In genomic region chr14:27756901-27757300, GRCm38 (mm10) we compare ENCODE assay signal across 22 mouse cellular contexts.
DNase-seq lines count a peak whose midpoint lies in the region; ATAC-seq and TF ChIP-seq lines count a peak whose summit lies in the region.
"Had no signal": no experiment of that assay in that cellular context is flagged by ENCODE, and none has a peak within 500 bp of the region (broad histone marks: within the 10 kb centered on the region; RNA-seq: fewer than 3 reads in every experiment).

No protein-coding gene starts in this region.

- peak; percentile 48 for DNase-seq in heart, embryonic 10.5 days (ENCODE audit: low spot score)
- DNase-seq in heart, postnatal 10 days: no peak
- DNase-seq in 3T3-L1 (ENCODE audit: low read depth, low spot score) (peak; percentile 58), Patski (ENCODE audit: low read depth, low spot score) (no peak)
- peak; percentile 29 for DNase-seq in lung, postnatal 25 days (ENCODE audit: low spot score)
- no peak for DNase-seq in frontal cortex, postnatal 36 days (ENCODE audit: low spot score in 2 of 2)
- DNase-seq in right cerebral cortex, postnatal 14 days: no peak
- DNase-seq: B cell, adult 2 months; cerebellum, adult 11-12 months; cerebellum, postnatal 10 days; gastrocnemius, postnatal 36 days; heart, postnatal 14 days; kidney, postnatal 36 days; layer of hippocampus, postnatal 36 days; retina, postnatal 1 day had no signal

- in situ Hi-C loops in Patski (cut with MboI; ENCODE audit: low pct_unique_long_range_greater_than_20kb): no loop called here

- no peak for TF ChIP-seq CTCF in Patski (IDR thresholded peaks at IDR 0.05)

- H3K27me3 ChIP-seq in heart, embryonic 10.5 days (ENCODE audit: insufficient read depth, poor library complexity, severe bottlenecking): no peaks in the 10 kb centered on the region
- no peaks in the 10 kb centered on the region for H3K27me3 ChIP-seq in Patski
- H3K27me3 ChIP-seq: limb, embryonic 12.5 days; lung, embryonic 15.5 days; midbrain, embryonic 15.5 days; neural tube, embryonic 13.5 days had no signal

- intact Hi-C loops in heart, postnatal 10 days (cut with DNase I): no loop called here

- no peak overlapping the region for H3K4me3 ChIP-seq in heart, embryonic 10.5 days
- H3K4me3 ChIP-seq: forebrain, embryonic 10.5 days; limb, embryonic 12.5 days; lung, embryonic 15.5 days; midbrain, embryonic 15.5 days; neural tube, embryonic 13.5 days had no signal

- ATAC-seq in Patski: peak; percentile 28
- ATAC-seq: forebrain, embryonic 16.5 days; intestine, postnatal 0 days; midbrain, embryonic 15.5 days had no signal

- H3K4me1 ChIP-seq in heart, embryonic 10.5 days: no peaks in the 10 kb centered on the region
- H3K4me1 ChIP-seq: forebrain, embryonic 10.5 days; lung, embryonic 15.5 days; midbrain, embryonic 15.5 days; neural tube, embryonic 13.5 days had no signal

- POLR2A ChIA-PET in Patski (lab: Charles Lee): no interaction called here

- H3K36me3 ChIP-seq in heart, embryonic 10.5 days: no peaks in the 10 kb centered on the region
- H3K36me3 ChIP-seq: forebrain, embryonic 10.5 days; limb, embryonic 12.5 days; lung, embryonic 15.5 days; midbrain, embryonic 15.5 days; neural tube, embryonic 13.5 days had no signal

- H3K9me3 ChIP-seq in heart, embryonic 10.5 days: no peaks in the 10 kb centered on the region
- H3K9me3 ChIP-seq: forebrain, embryonic 10.5 days; limb, embryonic 12.5 days; lung, embryonic 15.5 days; midbrain, embryonic 15.5 days; neural tube, embryonic 13.5 days had no signal

- 65% methylated on average over 5 of the region's 5 CpGs for WGBS in heart, embryonic 10.5 days

- CTCF ChIA-PET in Patski (lab: Charles Lee): interaction anchor here (0.8 kb wide), 1 partner anchor 48 kb away, joined by 3 read pairs; no protein-coding TSS in a partner anchor

- no peak overlapping the region for H3K27ac ChIP-seq in heart, embryonic 10.5 days
- H3K27ac ChIP-seq: forebrain, embryonic 10.5 days; limb, embryonic 12.5 days; lung, embryonic 15.5 days; midbrain, embryonic 15.5 days; neural tube, embryonic 13.5 days had no signal

Comparison
In these comparisons a context has a peak if more than half of its experiments do, and no peak if none do; other contexts are left out.
1. DNase-seq: peak in heart, embryonic 10.5 days (single experiment), 3T3-L1 (single experiment) and lung, postnatal 25 days (single experiment); none in heart, postnatal 10 days (0 of 2), Patski (single experiment), frontal cortex, postnatal 36 days (0 of 2) and right cerebral cortex, postnatal 14 days (single experiment).